Mouse (Mus musculus) bone marrow macrophage, adult 2 months (primary cell): ENCODE measurements around the gene Slc2a3. TPM values are rescaled to one million over a fixed set of nuclear protein-coding genes. Genes with fewer than 3 reads are reported as not detected.
"Not testable (repeated sequence)": the region's sequence is repeated elsewhere in the genome, so short reads cannot be mapped to it uniquely, and the experiment has no call there.

Experiments used
- H3K27ac ChIP-seq: 2 replicates; pipeline ENCODE4 v1.5.1; 2012; ENCODE audit warnings: low read depth, low read length; ENCODE audit not compliant: insufficient read depth
- H3K4me1 ChIP-seq: 2 replicates; pipeline ENCODE4 v1.6.1; 2012; ENCODE audit warnings: low read length; ENCODE audit not compliant: control insufficient read depth, insufficient read depth
- H3K4me3 ChIP-seq: 2 replicates; pipeline ENCODE4 v1.5.1; 2012; ENCODE audit warnings: mild to moderate bottlenecking, low read length, moderate library complexity; ENCODE audit not compliant: insufficient read depth
- CTCF ChIP-seq: IDR thresholded peaks from 2 replicates; pipeline ENCODE4 v1.5.1; 2012; ENCODE audit warnings: low read depth, mild to moderate bottlenecking, low read length, moderate library complexity
- POLR2A ChIP-seq: IDR thresholded peaks from 2 replicates; pipeline ENCODE4 v1.6.1; 2012; ENCODE audit warnings: mild to moderate bottlenecking, low read depth, low read length, borderline replicate concordance
- polyA plus RNA-seq: library from polyadenylated mRNA; stranded (reverse); fragments of >200 nt; gene quantifications from 2 replicates; pipeline ENCODE4 v1.2.4, GENCODE M21; 2012; ENCODE audit not compliant: missing spikeins, insufficient read depth, insufficient read length

Slc2a3 gene
- polyA plus RNA-seq, 1 experiment = 6.4 TPM

DNA sequence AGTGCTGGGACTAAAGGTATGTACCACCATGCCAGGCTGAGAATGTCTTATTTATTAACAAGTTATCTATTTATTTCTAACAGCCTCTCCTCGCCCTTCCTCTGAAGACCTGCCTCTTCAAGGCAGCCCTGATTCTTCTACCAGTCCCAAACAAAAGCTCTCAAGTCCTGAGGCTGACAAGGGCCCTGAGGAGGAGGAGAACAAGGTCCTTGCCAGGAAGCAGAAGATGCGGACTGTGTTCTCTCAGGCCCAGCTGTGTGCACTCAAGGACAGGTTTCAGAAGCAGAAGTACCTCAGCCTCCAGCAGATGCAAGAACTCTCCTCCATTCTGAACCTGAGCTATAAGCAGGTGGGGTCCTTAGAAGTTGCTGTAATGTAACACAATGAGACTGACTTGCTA, 90.0 kb downstream of the Slc2a3 start:
- Histone ChIP-seq H3K27ac (no peak overlapping the region), H3K4me1 (no peaks in the 10 kb centered on the region), H3K4me3 (no peak overlapping the region)
- TF ChIP-seq CTCF = no peak
- TF ChIP-seq POLR2A = no peak

DNA sequence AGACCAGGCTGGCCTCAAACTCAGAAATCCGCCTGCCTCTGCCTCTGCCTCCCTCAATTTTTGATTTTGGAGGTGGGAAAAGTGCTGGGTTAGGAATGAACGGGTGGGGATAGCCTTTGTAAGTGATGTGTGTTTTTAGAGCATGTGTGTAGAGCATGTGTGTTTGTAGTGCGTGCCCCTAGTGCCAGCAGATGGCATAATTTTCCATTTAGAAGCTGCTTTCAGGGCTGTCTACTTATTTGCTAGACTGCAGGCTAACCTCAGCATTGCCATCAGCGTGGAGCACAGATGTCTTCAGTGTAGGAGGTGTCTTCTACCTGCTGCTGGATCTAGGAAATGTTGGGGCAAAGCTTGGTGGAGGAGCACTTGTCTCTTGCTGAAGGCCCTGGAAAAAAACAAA, 92.6 kb downstream of the Slc2a3 start:
- TF ChIP-seq POLR2A (no peak), CTCF (no peak)
- no peaks in the 10 kb centered on the region for H3K4me1 ChIP-seq
- no peak overlapping the region for H3K4me3 ChIP-seq
- H3K27ac ChIP-seq = no peak overlapping the region

DNA sequence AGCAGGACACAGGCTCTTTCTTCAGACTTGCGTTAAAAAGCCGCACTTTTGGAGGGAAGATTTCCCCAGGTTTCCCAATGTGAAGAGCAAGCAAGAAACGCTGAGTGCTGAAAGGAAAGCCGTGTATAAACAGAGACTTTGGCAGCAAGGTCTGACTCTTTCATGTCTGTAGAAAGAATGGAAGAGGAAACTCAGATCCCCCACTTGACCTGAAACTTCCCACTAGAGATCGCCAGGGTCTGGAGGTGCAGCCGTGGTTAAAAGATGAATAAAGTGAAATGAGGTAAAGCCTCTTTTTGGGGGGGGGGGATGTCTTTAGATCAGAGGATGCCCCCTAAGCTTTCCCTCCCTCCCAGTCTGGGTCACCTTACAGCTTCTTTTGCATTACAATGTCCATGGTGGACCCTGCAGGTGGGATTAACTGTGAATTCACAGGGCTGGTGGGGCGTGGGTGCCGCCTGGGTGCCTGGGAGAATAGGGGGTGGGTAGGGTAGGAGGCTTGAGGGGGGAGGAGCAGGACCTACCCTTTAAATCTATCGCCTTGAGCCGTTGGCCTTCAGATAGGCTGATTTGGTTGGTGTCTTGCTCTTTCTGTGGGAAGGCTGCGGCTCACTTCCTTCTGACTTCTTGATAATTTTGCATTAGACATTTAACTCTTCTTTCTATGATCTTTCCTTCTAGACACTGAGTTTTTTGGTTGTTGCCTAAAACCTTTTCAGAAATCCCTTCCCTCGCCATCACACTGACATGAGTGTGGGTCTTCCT, 94.2 kb downstream of the Slc2a3 start, which contains the start of gene Nanog:
Gene Nanog (plus strand): TSS at position 454 of the 765 bp plus-strand sequence.
- no peak within 1 kb of the TSS for H3K4me3 ChIP-seq
- no peak for TF ChIP-seq CTCF
- no peak for TF ChIP-seq POLR2A
- no peak within 1 kb of the TSS for H3K27ac ChIP-seq
- no peaks in the 10 kb centered on the region for H3K4me1 ChIP-seq

DNA sequence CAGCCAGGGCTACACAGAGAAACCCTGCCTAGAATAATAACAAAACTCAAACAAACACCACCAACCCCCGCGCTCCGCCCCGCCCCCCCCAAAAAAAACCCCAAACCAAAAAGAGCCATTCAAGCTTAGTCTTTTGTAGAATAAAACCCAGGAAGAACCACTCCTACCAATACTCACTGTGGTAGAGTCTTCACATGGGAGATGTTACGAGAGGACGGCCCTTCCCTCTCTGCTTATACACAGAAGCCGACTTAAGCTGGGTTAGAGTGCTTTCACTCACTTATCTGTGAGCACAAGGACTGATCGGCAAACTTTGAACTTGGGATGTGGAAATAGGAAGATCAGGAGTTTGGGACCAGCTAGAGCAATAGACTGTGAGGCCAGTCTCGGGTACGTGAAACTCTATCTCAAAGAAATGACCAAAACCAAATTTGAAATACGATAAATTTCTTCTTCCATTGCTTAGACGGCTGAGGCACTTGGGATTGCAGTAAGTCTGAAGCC, 95.1 kb downstream of the Slc2a3 start:
- H3K27ac ChIP-seq = no peak overlapping the region
- H3K4me3 ChIP-seq = no peak overlapping the region
- TF ChIP-seq POLR2A = no peak
- TF ChIP-seq CTCF = no peak
- no peaks in the 10 kb centered on the region for H3K4me1 ChIP-seq

DNA sequence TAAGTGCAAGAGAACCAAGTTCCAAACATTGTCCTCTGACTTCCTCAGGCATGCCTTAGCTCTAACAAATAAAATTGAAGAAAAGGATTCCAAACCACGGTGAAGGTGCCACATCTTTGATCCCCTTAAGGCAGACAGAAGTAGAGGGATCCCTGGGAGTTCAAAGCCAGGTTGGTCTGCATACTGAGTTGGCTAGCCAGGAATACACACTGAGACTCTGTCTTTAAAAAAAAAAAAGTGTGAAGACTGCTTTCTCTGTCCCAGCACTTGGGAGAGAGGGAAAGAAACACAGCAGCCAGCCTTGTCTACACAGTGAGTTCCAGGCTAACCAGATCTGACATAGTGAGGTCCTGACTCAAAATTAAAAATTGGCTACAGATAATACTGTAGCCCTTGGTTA, 97.7 kb downstream of the Slc2a3 start:
- H3K4me3 ChIP-seq = no peak overlapping the region
- TF ChIP-seq CTCF (no peak), POLR2A (no peak)

DNA sequence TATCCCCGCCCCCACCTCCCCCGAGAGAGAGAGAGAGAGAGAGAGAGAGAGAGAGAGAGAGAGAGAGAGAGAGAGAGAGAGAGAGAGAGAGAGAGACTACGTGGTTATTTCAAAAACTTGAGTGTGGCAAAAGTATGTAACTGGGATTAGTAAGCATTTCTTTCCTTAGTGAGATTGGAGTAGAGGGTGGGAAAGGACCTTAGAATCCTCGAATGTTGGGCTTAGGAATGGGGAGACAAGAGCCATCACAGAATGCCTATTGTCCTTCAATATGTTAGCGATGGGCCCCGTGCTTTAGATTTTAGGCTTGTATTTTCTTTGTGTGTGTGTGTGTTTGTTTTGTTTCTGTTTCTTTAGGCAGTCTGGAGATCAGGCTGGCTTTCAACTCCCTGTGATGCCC, 98.2 kb downstream of the Slc2a3 start:
- Histone ChIP-seq H3K4me3 (no peak overlapping the region), H3K4me1 (no peaks in the 10 kb centered on the region), H3K27ac (no peak overlapping the region)
- TF ChIP-seq CTCF (no peak), POLR2A (no peak)

More for the DNA sequence above, 97.7 kb downstream of the Slc2a3 start:
- H3K4me1 ChIP-seq = no peaks in the 10 kb centered on the region
- no peak overlapping the region for H3K27ac ChIP-seq

DNA sequence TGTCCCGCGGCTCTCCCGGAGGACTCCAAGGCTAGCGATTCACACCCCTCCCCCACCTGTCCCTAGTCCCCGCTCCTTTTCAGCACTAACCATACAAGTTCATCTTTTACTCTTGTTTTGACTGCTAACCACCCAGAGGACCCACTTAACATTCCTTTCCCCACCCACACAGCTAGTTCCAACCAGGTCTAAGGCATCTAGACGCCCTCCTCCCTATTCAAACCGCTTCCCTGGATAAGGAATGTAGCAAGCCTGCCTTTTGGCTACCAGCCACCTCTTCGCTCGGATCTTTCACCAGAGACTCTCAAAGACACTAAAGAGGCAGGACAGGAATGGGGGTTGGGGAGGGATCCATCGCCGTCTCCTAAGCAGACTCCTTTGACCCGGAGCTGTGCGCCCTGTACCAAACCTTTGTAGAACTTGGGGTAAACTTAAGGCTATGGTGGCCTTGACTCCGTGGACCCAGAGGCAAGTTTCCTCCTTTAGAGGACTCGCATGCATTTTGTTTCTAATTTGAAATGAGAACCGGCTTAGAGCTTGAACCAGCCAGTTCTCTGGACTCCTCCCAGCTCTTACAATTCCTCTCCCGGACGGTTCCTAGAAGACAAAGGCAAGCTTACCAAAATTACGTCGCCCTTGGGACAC, 98.8 kb downstream of the Slc2a3 start:
- no peaks in the 10 kb centered on the region for H3K4me1 ChIP-seq
- H3K4me3 ChIP-seq = no peak overlapping the region
- H3K27ac ChIP-seq = no peak overlapping the region
- TF ChIP-seq CTCF (no peak), POLR2A (no peak)

DNA sequence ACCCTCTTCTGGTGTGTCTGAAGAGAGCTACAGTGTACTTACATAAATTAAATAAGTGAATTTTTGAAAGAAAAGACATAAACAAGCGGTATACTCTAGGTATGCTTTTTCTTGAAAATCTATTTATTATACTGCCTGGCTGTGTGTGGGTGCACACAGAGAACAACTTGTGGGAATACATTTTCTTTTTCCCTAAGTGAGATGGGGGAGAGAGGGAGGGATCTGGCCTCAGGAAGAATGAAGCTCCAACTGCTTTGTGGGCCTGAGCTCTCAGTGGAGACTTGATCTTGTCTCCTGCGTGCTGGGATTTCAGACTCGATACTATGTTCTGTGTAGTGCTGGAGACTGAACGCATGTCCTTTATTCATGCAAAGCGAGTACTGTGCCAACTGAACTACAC, 99.6 kb downstream of the Slc2a3 start:
- TF ChIP-seq POLR2A = no peak
- no peak for TF ChIP-seq CTCF
- Histone ChIP-seq H3K27ac (no peak overlapping the region), H3K4me1 (no peaks in the 10 kb centered on the region), H3K4me3 (no peak overlapping the region)

DNA sequence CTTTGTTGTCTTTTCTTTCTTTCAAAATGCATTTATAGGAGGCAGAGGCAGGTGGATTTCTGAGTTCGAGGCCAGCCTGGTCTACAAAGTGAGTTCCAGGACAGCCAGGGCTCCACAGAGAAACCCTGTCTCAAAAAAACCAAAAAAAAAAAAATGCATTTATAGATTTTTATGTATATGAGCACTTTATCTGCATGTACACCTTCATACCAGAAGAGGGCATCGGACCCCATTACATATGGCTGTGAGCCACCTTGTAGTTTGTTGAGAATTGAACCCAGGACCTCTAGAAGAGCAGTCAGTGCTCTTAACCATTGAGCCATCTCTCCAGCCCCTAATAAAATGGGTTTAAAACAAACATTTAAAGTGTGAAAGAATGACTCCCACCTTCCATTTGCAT, 101.8 kb downstream of the Slc2a3 start:
- not testable (repeated sequence) for H3K27ac ChIP-seq, H3K4me3 ChIP-seq, H3K4me1 ChIP-seq

DNA sequence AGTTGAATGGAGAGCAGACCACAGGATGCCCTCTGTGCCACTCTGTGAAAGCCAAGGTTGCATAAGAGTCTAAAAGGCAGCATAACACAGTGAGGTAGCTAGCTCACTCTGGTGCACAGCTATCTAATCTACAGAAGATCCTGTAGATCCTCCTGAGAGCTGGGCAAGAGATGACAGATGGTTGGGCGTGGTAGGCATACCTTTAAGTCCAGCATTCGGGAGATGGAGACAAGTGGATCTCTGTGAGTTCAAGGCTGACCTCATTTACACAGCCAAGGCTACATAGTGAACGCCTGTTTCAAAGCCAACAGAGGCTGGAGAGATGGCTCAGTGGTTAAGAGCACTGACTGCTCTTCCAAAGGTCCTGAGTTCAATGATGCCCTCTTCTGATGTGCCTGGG, 106.0 kb downstream of the Slc2a3 start:
- Histone ChIP-seq H3K4me1 (no peaks in the 10 kb centered on the region), H3K4me3 (no peak overlapping the region), H3K27ac (no peak overlapping the region)
- no peak for TF ChIP-seq POLR2A
- TF ChIP-seq CTCF = no peak
